In genomic region chr1:88276524-88277097, GRCm38 (mm10) we compare ENCODE assay signal across 1 mouse cellular context.
TF ChIP-seq lines count a peak whose summit lies in the region.

No protein-coding gene starts in this region.

TF ChIP-seq in MEL, 35 proteins besides CTCF, POLR2A, EP300 and RAD21 (continued from another document):
- TF ChIP-seq USF2 (IDR thresholded peaks at IDR 0.05; ENCODE audit: borderline replicate concordance in 1 of 2, insufficient read depth in 1 of 2, low read depth in 1 of 2, low read length in 2 of 2), result peak in 1 of 2 experiments; percentile 69; a peak in 2 of 4 replicates
- TF ChIP-seq MAZ (IDR thresholded peaks at IDR 0.05; ENCODE audit: low read depth, low read length), result no peak; the same call in 1 of the 2 replicates
- TF ChIP-seq KAT2A (conservative IDR thresholded peaks at IDR 0.05; ENCODE audit: low read depth, low read length), result 0 out of 2 replicates have a peak, but pooled peaks have one; percentile 41
- TF ChIP-seq NRF1 (IDR thresholded peaks at IDR 0.05; ENCODE audit: insufficient read depth, low read depth, low read length, poor library complexity, severe bottlenecking), result no peak
- TF ChIP-seq ELF1 (IDR thresholded peaks at IDR 0.05; ENCODE audit: low read depth, low read length), result 0 out of 2 replicates have a peak, but pooled peaks have one; percentile 0
- TF ChIP-seq MYC (IDR thresholded peaks at IDR 0.05; ENCODE audit: low read depth, low read length), result peak; percentile 70; the same call in 1 of the 2 replicates
- TF ChIP-seq ZMIZ1 (IDR thresholded peaks at IDR 0.05; ENCODE audit: low read depth, low read length), result peak; percentile 55; the same call in 1 of the 2 replicates
- TF ChIP-seq MAFK (IDR thresholded peaks at IDR 0.05; ENCODE audit: borderline replicate concordance, low read depth, low read length), result no peak
- peak; percentile 98 for TF ChIP-seq CHD1 (IDR thresholded peaks at IDR 0.05; ENCODE audit: low read depth, low read length)
- peak; percentile 79 for TF ChIP-seq MAX (IDR thresholded peaks at IDR 0.05; ENCODE audit: low read length)
- TF ChIP-seq JUND (IDR thresholded peaks at IDR 0.05; ENCODE audit: low read depth, low read length), result no peak
- TF ChIP-seq TBP (IDR thresholded peaks at IDR 0.05; ENCODE audit: low read depth, low read length), result 0 out of 2 replicates have a peak, but pooled peaks have one; percentile 33
- TF ChIP-seq POLR2AphosphoS2 (IDR thresholded peaks at IDR 0.05; ENCODE audit: low read length), result no peak
- no peak; the same call in none of the 2 replicates for TF ChIP-seq MXI1 (IDR thresholded peaks at IDR 0.05; ENCODE audit: low read depth, low read length)
- no peak for TF ChIP-seq ZC3H11A (IDR thresholded peaks at IDR 0.05; ENCODE audit: low read depth, low read length)
- no peak for TF ChIP-seq TAL1 (IDR thresholded peaks at IDR 0.05; ENCODE audit: low read length)
- 0 out of 2 replicates have a peak, but pooled peaks have one; percentile 46 for TF ChIP-seq UBTF (IDR thresholded peaks at IDR 0.05; ENCODE audit: borderline replicate concordance, insufficient read depth, low read depth, low read length)
- TF ChIP-seq GABPA (IDR thresholded peaks at IDR 0.05; ENCODE audit: low read depth, low read length), result no peak
- TF ChIP-seq MYB (IDR thresholded peaks at IDR 0.05; ENCODE audit: low read depth, low read length), result no peak
- peak; percentile 93 for TF ChIP-seq USF1 (IDR thresholded peaks at IDR 0.05; ENCODE audit: low read depth, low read length)
- TF ChIP-seq HCFC1 (IDR thresholded peaks at IDR 0.05; ENCODE audit: low read depth, low read length), result no peak; the same call in 1 of the 2 replicates
- no peak; the same call in 1 of the 2 replicates for TF ChIP-seq BHLHE40 (IDR thresholded peaks at IDR 0.05; ENCODE audit: borderline replicate concordance, low read depth, low read length)
- peak; percentile 20; the same call in 1 of the 2 replicates for TF ChIP-seq SMC3 (IDR thresholded peaks at IDR 0.05; ENCODE audit: low read depth, low read length)
- TF ChIP-seq CHD2 (IDR thresholded peaks at IDR 0.05; ENCODE audit: low read length), result no peak
- 0 out of 2 replicates have a peak, but pooled peaks have one; percentile 2 for TF ChIP-seq SIN3A (IDR thresholded peaks at IDR 0.05; ENCODE audit: low read length)
- no peak for TF ChIP-seq MEF2A (IDR thresholded peaks at IDR 0.05; ENCODE audit: extremely low read depth, insufficient replicate concordance, low read depth, low read length, poor library complexity, severe bottlenecking)
- 0 out of 2 replicates have a peak, but pooled peaks have one; percentile 3 for TF ChIP-seq TCF12 (IDR thresholded peaks at IDR 0.05; ENCODE audit: low read depth, low read length)
- TF ChIP-seq E2F4 (IDR thresholded peaks at IDR 0.05; ENCODE audit: borderline replicate concordance, low read depth, low read length), result no peak
- 0 out of 2 replicates have a peak, but pooled peaks have one; percentile 9 for TF ChIP-seq ETS1 (IDR thresholded peaks at IDR 0.05; ENCODE audit: low read depth, low read length)
- TF ChIP-seq ZKSCAN1 (IDR thresholded peaks at IDR 0.05; ENCODE audit: low read depth, low read length), result no peak
